Mouse (Mus musculus) c-Kit-positive CD71-negative TER-119-negative erythroid progenitor cells, embryonic 14.5 days (primary cell): Measurements from ENCODE around the gene Tceal1.
A peak's percentile ranks its signal among the peaks of the same experiment; 100 is the strongest.
"Not testable (repeated sequence)": the region's sequence is repeated elsewhere in the genome, so short reads cannot be mapped to it uniquely, and the experiment has no call there.

Experiments
- DNase-seq: peaks from one replicate; pipeline ENCODE4 v3.0.0-alpha.2; 2013; ENCODE audit warnings: low read depth

Tceal1 gene

DNA sequence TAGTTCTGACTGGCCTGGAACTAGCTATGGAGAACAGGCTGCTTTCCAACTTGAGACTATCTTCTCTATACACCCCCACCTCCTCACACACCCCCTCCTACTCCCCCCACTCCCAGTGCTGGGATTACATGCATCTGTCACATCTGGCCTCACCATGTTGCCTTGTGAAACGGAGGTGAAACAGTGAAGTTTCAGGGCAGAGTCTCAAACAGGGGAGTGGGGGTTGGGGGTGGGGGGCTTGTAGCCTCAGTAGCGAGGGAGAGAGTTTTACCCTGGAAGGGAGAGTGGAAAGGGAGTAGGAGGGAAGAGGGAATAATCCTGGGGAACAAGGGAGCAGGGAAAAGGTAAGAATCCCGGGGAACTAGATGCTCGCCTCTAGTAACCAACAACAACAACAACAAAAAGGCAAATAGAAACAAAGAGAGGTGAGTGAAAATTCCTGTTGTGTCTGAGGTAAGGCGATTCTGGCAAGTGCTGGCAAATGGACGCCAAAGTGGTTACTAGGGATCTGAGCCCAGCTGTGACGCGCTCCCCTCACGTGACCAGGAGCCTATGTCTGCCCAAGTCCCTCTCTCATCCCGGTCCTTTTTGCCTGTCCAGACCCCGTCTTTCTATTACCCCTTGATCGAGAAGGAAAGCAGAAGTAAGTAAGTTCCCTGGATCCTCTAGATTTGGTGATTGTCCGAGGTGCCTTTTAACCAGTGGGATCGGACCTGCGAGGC is at the start of gene Tceal1:
TSS of gene Tceal1 (plus strand) at position 537 of the 722 bp plus-strand sequence.
- DNase-seq: peak; percentile 0

DNA sequence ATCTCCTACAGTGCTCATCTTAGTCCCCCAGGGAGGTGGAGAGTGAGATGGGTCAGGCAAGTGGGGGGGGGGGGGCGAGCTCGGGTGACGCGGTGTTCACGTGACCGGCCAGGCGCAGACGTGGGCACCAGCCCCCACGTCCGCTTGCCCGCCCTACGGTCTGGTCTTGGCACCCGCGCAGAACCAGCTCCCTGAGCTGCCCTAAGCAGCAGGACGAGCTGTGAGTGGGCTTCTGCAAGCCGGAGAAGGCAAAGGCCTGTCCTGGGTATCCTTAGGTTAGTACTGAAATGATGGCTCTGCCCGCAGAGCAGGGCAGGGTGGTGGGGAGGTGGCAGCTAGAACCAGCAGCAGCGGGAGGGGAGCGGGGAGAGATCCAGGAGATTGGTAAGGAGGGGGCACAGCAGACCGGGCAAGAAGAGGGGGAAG is 41.5 kb upstream of the Tceal1 start:
- no peak for DNase-seq

DNA sequence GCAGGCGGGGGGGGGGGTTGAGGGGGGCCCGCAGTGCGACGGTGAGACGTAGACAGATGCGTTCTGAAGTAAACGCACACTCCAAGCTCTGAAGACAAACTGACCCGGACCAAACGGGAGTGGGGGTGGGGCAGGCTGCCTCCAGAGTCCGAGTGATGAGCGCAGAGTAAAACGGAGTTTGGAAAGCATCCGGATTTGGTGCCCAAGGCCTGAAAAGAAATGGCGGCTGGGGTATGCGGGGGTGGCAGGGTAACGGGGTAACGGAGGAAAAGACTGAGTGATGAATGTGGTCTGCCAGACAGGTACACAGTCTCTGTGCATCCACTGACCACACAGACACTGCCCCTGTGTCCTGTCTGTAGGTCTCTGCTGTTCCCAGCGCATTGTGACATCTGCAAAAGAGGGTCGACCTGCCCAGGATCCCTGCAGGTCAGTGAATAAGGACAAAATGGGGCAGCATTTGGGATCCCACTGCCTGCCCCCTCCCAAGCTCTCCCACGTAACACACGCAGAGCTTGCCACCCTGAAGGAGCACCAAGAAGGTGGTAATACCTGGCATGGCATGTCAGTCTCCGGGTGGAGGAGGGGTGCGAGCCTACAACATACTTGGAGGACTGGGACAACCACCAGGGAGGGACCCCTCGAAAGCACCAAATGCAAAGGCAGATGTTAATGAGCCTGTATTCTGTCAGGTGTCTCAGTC is 40.9 kb upstream of the Tceal1 start:
- DNase-seq: not testable (repeated sequence)

DNA sequence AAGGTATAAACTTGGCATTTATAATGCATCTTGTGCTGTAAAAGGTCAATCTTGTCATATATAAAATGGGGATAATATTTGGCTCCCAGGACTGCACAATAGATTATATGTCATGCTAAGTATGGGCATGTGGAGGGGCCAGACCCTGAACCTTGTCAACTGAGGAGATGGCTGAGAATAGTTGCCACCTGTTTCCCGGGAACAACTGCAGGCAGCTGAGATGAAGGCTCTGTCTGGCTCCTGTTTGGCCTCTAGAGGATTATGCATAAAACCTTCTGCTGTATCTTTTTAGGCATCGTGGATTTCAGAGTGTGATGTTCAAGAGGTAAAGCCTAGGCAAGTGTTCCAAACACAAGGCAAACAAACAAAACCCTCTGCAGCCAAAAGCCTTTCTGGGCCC is 39.0 kb upstream of the Tceal1 start:
- DNase-seq: no peak

DNA sequence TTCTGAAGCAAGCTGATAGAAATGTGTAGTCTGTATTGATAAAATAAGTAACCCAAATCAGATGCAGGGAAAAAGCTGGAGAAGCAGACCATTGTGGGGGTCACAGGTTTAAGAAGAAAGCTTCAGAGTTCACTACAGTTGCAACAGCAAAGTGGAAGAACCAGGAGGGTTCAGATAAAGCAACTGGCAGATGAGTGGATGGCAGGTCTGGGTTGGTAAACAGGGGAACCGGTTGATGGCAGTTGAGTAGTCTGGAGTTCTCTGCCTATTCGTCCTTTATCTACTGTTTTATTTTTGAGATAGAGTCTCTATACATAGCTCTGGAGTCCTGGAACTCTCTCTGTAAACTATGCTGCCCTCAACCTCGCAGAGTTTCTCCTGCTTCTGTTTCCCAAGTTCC is 26.8 kb upstream of the Tceal1 start:
- no peak for DNase-seq

DNA sequence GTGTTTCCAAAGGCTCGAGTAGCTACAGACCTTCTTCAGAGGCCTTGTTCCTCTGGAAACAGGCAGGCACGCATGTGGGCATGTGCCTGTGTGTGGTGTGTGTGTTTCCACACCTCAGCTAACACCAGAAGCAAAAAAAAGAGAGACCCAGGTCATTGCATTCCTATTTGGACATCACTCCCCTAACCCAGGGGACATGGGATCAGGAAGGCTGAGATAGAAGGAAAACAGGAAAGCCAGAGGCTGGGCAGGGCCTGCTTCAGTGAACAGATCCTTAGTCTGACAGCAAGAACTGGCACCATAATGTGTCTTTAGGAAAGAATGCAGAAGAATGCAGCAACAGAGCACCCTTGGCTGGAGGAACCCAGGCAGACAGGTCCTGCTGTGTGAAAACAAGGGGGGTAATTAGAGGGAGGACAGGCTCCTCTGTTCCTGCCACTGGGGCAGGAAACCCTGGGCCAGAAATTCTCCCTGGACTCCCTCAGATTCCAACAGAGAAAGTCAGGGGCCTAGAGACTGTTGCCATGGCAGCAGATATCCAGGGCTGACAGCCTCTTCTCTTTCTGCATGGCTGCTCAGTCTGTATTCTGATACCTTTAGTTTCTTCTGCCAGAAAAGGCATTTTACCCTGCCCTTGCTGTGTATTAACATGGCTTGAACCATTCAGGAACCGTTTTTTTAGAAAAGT is 16.0 kb upstream of the Tceal1 start:
- DNase-seq: not testable (repeated sequence)

DNA sequence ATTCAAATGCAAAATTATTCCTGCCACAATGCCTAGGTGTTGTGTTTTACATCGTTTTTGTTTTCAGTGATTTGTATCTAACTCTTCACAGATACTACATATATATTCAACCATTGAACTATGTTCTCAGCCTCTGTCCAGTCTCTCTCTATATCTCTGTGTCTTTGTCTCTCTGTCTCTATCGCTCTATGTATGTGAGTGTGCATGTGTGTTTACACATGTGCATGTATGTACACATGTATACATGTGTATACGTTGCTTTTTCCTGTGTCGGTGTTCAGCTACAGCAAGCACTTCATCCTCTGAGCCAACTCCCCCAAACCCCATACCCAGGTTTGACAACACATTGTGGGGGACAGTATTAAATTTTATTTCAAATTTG is 15.5 kb upstream of the Tceal1 start:
- DNase-seq: no peak

DNA sequence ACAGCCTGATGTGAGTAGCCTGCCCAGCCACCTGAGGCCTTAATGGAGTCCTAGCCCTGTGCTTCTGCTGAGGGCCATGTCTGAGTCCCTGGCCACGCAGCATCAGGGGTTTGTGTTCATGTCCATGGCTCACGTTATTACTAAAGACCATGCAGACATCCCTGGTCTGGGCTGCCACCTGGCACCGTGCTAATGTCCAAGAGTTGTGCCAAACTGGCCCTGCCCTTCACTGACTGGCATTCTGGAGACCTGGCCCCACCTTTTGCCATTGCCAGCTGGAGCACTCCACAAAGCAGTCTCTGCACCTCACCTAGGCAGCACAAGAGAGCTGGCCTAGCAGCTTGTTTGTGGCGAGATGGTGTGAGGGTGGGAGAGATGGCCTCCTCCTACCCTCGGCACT is 14.6 kb upstream of the Tceal1 start:
- no peak for DNase-seq

DNA sequence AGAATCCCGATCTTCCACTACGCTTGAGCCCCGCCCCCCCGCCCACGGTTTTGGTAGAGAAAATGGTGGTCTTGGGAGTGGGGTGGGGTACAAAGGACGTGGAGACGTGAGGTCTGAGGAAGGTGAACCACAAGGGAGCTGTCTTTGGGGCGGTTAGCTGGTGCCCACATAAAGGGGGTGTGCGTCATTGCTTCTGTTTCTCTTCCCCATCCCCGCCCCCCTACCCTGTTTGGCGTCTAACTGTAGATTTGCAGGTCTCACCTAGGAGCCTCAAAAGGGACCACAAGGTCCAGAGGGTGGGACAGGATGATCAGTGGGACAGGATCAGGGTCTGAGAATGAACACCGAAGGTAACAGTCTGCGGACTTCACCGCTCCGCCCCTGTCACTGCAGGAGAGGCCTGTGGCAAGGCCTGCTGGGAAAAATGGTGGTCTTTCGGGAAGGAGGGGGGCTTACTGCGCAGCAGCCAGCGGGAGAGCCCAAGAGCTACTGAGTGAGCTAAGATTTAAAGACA is 443 bp downstream of the Tceal1 start:
- DNase-seq: peak; percentile 3

DNA sequence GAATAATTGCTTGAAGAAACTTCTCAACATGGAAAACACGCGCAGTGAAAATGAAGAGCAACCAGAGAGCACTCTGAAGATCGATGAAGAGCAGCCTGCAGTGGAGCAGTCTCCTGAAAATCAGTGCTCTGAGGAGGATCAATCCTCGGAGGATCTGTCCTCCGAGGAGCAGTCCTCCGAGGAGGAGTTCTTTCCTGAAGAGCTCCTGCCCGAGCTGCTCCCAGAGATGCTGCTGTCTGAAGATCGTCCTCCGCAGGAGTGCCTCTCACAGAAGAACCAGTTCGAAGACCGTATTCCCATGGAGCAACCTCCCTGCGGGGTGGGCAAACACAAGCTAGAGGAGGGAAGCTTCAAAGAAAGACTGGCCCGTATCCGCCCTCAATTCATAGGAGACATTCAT is 1.0 kb downstream of the Tceal1 start:
- DNase-seq: no peak

DNA sequence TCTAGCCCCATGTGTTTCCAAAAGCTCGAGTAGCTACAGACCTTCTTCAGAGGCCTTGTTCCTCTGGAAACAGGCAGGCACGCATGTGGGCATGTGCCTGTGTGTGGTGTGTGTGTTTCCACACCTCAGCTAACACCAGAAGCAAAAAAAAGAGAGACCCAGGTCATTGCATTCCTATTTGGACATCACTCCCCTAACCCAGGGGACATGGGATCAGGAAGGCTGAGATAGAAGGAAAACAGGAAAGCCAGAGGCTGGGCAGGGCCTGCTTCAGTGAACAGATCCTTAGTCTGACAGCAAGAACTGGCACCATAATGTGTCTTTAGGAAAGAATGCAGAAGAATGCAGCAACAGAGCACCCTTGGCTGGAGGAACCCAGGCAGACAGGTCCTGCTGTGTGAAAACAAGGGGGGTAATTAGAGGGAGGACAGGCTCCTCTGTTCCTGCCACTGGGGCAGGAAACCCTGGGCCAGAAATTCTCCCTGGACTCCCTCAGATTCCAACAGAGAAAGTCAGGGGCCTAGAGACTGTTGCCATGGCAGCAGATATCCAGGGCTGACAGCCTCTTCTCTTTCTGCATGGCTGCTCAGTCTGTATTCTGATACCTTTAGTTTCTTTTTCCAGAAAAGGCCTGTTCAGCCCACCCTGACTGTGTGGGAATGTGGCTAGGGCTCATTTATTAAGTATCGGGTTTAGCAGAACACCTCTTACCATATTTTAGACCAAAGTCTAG is 7.1 kb downstream of the Tceal1 start:
- DNase-seq: not testable (repeated sequence)

DNA sequence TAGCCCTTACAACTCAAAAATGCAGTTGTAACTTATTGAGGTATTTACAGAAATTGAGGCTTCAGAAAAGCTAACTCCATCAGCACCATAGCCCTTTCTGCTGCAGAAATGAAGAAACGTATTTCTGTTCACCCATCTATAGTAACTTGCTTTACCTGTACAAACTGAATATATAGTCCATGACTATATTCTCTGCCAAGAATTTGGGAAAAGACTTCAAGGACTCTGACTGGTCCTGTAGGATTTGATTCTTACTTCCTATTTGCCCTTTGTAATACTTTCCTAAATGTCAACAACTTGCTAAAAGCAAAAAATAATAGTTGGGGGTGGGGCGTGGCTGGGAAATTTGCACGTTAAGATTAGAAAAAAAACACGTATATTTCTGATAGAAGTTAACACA is 24.2 kb downstream of the Tceal1 start:
- no peak for DNase-seq

DNA sequence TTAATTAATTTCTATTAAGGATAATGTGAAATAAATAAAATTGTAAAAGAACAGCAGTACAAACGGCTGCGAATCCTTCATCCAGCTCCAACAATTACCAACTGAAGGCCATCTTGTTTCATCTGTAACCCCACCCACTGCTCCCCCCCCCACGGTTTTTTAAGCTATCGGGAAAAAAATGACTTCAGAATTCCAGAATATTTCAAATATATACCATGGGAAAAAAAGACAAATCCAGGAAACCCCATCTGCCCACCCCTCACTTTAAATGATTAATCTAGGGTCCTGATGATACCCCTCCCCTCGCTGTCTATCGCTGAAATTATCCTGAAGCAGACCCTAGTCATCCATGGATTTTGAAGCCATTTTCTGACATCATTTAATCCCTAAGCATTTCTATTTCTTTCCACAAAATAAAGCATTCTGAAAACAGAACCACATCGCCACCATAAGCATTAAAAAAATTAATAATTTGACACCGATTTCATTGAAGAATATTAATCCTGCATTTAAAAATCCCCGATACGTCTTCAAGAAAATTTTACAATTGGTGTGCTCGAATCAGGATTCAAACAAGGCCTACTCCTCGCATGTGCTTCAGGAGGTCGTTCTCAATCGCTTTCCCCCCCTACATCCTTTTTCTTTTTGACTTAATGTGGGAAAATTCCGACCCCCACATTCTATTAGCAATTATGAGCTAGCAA is 32.5 kb downstream of the Tceal1 start:
- DNase-seq: no peak

DNA sequence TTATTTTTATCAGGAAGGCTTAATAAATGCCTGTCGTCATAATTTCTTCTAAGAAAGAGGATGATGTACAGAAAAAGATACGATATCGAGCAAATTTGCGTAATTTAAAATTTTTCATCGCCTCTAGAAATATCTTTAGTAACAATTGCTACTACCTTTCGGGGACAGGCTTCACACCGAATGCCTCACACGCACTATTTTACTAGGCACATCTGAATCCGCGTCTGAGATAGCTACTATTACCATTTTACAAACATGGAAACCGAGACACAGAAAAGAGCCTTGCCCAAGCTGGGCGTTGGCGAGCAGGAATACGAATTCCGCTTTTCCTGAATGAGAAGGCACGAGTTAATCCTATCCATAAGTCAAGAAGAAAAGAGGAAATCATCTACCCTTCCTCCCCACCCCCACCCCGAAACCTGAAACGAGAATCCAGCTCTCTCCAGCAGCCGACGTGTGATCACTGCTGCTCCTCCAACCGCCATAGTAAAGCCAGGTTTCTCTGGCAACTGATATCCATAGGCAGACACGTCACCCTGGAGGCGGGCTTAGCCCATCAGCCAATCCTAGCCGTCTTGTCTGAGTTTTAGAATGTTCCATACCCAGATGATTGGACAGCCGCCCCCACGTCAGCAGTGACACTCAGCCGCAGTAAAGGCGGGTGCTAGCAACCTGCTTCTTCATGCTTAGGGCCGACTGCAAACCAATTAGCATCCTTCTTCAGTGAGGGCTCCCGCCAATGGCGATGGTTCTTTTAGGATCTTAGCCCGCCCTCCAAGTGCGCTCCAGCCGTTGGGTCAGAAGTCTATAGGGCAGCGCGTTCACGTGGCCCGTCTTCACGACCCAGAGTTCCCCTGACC is 33.2 kb downstream of the Tceal1 start:
- DNase-seq: peak; percentile 70

DNA sequence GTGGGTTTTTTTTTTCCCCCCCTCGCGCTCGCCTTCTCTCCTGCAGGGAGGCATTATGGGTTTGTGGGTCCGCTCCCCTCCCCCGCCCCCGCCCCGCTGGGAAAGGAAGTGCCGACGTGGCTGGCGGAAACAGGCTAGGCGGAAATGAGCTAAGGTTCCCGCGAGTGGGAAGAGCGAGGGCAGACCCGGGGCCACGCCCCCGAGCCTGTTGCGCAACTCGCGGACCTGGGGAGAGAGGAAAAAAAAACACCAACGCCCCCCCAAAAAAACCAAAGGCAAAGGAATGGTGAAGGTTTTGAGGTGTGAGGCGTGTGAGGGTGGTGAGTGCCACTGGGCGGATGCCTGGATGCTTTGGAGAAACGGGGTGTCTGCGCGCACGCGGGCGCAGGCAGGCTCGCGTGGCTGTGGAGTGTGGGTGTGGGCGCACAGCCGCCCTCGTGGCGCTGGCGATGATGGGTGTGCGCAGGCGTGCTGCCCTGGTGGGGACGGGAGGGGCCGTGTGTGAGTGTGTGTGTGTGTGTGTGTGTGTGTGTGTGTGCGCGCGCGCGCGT is 33.9 kb downstream of the Tceal1 start:
- DNase-seq: peak; percentile 75

DNA sequence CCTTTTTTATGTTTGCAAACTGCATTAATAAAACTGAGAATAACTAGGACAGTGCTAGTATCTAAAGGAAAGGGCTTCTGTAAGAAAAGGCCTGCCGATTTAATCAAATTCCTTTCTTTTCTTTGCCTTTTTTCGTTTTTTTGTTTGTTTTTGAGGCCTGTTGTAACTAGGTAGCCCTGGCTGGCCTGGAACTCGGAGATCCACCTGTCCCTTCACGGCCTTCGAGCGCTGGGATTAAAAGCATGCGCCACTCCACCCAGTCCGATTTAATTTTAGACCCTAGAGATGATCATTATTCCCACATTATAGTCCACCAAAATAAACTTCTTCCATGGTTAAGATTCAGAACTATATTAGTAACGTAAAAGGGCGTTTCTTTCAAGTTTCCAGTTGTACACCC is 34.5 kb downstream of the Tceal1 start:
- DNase-seq: no peak

DNA sequence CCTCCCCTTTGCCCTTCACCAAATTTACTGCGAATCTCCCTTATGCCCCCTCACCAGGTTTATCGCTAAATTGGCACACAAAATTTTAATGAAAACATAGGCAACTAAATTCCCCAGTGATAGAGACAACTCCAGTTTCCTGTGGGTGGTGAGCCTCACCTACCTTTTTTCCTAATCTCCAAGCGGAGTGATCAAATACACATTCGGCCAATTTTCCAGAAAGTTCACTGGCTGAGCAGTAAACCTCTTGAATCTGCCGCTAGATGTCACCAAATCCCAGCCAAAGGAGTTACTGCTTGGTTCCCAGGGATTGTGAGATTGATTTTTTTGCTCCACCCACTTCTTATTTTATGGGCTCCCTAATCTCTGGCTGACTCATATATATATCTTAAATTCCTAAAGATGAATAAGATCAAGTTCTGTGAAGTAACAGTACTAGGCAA is 34.9 kb downstream of the Tceal1 start:
- DNase-seq: peak; percentile 38

DNA sequence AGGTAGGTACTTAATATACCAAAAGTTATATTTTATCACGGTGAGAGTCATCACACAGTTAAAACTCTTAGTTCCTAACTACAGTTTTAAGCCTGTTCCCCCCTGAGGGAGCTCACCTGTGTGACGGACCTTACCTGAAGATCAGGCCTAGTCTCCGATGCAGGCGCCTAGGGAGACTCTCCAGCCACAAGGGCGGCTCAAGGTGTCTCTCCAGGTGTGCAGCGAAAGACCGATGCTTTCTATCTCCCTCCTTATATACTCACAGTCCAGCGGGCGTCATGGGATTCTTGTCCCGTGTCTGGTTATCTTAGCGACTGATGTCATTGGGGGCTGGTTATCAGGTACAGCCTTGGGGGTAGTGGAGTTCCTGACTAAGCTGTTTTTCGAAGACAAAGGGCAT is 35.7 kb downstream of the Tceal1 start, which contains the start of gene Morf4l2:
TSS of gene Morf4l2 (minus strand) at position 232 of the 400 bp plus-strand sequence.
- DNase-seq: no peak

DNA sequence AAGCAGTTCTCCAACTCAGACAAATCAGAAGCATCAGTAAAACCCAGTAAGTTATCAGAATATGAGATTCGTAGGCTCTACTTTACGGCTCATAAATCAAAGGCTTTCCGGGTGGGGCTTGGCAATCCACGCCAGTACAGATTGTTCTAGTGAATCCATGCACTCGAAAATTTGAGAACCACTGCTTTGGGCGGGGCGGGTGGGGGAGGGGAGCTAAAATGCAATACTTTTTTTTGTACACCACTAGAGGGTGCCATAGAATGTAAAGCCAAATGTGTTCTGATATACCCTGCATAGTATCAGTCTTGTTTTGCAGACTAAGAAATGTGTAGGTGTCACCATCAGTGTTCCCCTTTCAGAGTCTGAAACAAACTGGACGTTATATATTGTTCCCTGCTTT is 36.9 kb downstream of the Tceal1 start:
- DNase-seq: no peak

DNA sequence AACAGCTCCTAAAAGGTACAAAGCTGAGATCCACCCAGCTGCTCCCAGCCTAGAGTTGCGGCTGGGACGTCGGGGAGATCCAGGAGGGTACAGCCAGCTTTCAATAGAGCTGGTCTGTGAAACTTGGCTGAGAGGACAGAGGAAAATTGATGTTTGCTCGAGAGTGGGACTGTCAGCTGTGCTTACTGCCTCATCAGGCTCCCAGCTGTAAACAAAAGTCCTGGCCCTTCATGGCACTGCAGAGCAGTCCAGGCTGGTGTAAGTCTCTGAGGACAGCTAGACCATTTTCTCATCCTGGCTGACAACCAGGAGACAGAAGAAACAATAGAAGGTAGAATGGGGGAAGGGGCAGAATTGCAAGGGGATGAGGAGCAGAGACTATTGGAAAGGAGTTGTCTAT is 41.5 kb downstream of the Tceal1 start:
- DNase-seq: no peak
